Mouse (Mus musculus) 3T3-L1 (cell line): ENCODE results near the gene Cel.

Experiments
- DNase-seq: peaks from one replicate; pipeline ENCODE4 v3.0.0-alpha.2; 2015; ENCODE audit warnings: low read depth, low spot score

Gene Cel

DNA sequence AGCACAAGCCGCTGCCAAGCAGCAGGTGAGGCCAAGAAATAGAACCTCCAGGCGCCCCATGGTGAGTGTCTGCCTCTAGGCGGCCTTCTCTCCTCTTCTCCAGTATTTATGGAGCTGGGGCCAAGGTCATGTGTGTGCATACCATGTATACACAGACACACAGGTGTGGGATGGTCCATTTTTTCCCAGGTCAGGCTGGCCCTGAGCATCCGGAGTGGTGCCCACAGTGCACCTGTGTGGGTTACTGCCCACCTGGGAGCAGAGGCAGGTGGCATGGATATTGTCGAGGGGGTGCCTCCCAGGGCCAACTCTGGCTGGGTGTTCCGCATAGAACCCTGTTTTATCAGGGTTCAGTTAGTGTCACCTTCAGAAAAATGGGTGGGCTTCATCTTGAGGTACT is at the start of gene Cel:
TSS of gene Cel (minus strand) at position 101 of the 400 bp plus-strand sequence.
- no peak for DNase-seq

DNA sequence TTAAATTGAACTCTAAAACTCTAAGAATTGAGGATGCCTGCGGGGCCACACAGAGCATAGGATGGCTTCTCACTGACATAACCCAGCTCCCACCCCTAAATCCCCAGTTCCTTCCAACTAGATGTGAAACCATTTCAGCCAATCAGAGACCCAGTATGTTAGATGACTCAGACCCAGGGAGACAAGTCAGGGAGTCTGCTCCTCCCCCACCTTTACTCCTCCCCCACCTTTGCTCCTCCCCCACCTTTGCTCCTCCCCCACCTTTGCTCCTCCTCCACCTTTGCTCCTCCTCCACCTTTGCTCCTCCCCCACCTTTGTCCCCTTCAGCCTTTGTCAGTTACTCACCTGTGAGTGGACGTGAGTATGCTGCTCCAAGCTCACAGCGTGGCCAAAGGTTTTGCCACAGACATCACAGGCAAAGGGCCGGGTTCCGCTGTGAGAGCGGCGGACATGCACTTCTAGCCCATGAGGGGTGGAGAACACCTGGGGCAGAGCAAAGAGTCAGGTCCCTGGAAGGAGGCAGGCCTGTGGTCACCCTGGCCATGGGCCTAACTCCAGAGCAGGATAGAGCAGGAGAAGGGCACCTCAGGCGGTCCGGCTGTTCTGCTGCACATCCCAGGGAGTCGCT is 49.3 kb upstream of the Cel start:
- DNase-seq: no peak

DNA sequence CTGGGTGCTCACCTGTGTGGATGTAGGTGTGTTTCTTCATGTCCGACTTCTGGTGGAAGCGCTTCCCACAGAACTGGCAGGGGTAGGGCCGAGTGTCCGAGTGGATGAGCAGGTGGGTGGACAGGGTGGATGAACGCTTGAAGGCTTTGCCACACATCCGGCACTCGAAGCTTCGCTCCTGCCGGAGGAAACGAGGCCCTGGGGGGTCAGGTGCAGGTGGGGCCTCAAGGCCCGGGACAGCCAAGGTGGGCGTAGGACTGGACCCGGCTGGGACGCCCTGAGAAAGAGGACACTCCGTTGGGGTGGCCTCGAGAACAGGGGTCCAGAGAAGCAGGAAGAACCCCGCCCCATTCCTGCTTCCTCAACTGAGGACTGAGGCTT is 48.2 kb upstream of the Cel start:
- DNase-seq: no peak

DNA sequence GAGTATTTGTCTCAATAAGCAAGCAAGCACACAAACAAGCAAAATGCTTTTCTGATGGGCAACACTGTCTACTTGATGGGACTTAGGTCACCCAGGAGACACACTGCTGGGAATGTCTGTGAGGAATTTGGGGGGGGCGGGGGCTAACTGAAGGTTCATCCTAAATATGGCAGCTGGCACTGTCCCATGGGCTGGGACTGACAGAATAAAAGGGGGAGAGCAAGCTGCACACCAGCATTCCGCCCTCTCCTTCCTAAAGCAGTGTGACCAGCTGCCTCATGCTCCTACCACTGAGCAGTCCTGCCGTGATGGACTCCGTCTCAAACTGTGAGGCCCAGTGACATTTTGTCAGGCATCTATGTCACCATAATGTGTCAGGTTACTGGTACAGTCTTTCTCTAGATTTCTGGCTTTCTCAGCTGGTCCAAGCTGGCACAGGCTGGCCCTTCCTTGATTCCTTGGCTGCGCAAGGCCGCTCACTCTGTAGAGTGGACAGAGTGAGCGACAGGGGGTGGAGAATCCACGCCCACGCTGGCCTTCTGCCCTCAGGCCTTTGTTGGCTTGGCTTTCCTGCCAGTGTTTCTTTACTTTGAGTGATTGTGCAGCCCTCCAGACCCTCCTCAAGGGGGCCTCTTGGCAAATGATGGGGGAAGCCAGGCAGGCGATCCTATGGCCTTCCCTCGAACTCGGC is 47.7 kb upstream of the Cel start:
- DNase-seq: no peak

DNA sequence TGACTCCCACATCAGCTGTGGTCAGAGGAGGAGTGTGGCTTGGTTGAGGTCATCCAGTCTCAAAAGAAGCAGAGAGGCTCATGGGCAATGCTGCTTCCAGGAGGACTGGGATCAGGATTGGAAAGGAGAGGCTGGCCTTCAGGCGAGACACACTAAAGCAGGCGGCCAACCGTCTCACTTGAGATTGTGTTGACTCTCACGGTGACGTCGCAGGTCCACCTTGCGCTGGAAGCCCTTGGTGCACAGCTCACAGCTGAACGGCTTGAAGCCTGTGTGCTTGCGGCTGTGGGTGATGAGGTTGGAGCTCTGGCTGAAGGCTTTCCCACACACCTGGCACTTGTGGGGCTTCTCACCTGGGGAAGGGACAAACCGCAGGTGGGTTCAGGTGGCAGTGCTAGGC is 46.6 kb upstream of the Cel start:
- no peak for DNase-seq

DNA sequence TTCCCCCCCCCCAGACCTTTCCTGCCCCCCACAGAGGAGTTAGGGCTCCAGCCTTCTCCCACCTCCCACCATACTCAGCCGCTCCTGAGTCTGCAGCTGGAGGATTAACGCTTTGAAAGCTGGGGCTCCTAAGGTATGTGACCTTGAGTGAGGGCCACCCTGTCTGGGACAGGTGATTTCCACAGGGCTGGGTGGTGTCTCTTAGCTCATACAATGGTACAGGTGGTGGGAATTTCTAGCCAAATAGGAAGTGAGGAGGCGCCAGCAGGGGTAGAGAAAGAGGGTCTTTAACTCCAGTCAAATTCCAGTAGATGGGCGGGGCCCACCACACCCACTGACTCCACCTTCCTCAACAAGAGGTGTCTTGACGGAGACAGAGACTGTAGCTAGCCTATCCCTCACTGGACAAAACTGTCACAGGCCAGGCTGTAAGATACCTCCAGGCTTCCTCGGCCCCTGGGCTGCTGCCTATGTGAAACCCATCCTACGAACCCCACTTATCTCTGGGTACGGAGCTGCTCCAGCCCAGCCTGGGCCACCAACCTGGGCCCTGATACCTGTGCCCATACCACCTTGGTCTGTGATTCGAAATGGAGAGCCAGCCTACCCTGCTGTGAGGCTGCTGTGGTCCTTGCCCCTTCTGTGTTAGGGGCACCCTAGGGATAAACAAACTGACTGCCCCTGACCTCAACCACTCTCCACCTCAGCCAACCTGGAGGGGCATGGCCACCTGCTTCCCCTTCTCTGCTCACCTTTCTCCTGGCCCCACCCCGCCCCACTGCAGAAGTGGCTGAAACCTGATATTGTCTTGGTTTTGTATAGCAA is 44.4 kb upstream of the Cel start:
- DNase-seq: no peak

DNA sequence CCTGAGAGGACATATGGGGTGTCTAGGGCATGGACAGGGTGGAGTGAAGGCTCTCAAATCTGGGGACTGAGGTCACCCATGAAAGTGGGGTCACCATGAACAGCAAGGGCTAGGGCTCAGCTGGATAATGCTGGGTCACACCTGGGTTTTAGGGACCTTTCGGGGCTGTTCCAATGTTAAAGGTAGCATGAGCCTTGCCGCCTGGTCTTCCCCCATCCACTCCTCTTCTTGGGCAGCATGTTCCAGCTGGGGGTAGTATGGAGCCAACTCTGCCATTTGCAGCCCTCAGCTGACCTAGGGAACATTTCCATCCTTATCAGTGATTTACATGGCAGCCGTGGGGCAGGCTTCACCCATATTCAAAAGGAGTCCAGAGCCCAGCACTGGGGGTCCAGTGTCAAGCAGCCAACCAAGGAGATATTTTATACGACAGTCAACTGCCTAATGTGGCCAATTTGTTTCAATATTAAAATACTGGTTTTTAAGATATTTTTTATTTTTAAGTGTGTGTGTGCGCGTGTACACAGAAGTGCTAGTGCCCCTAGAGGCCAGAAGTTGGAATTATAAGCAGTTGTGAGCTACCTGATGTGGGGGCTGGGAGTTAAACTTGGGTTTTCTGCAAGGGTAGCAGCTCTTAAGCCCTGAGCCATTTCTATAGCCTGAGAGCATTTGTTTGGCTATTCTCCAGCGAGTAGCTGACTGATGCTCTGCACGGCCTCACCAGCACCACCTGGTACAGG is 43.6 kb upstream of the Cel start:
- peak; percentile 27 for DNase-seq

DNA sequence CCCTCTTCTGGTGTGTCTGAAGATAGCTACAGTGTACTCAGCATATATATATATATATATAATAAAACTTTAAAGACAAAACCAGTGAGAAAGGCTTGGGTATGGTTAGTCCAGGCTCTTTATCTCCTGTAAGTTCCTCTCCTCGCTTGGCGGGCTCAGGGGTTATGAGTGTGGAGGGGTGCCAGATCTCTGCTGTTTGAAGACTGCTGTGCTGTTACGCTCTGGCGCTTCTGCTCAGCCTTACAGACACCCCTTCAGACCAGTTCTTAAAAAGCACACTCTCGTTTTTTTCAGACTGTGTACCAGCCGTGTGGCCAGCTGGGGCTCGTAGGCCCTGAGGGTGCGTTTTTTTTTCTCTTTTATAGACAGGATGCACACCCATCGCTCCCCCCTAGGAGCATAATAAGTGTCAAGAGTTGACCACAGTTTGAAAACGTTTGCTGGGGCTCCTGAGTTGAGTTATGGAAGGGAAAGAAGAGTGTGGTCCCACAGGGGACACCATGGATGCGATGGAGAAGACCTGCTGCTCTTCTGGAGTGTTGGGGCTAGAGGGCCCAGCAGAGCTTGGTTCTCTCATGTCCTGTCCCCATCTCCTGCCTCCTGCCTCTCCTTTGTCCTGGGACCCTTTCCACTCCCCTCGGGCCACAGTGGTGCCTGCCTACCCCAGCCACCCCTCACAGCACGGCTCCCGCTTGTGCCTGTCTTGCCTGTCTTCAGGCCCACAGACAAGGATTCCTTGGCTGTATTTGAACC is 42.8 kb upstream of the Cel start:
- no peak for DNase-seq

DNA sequence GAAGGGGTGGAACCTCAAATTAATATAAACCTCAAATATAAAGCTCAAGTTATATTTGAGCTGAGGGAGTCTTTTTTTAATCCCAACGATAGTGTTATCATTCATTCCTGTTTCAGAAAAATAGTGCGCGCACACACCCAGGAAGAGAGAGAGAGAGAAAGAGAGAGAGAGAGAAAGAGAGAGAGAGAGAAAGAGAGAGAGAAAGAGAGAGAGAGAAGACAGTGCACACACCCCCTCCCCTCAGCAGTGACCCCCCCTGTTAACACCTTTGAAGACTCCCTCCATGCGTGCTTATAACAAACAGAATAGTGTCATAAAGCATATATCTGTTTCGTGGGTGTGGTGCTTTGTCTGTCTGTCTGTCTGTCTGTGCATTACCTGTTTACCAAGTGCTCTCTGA is 40.3 kb upstream of the Cel start:
- DNase-seq: no peak

DNA sequence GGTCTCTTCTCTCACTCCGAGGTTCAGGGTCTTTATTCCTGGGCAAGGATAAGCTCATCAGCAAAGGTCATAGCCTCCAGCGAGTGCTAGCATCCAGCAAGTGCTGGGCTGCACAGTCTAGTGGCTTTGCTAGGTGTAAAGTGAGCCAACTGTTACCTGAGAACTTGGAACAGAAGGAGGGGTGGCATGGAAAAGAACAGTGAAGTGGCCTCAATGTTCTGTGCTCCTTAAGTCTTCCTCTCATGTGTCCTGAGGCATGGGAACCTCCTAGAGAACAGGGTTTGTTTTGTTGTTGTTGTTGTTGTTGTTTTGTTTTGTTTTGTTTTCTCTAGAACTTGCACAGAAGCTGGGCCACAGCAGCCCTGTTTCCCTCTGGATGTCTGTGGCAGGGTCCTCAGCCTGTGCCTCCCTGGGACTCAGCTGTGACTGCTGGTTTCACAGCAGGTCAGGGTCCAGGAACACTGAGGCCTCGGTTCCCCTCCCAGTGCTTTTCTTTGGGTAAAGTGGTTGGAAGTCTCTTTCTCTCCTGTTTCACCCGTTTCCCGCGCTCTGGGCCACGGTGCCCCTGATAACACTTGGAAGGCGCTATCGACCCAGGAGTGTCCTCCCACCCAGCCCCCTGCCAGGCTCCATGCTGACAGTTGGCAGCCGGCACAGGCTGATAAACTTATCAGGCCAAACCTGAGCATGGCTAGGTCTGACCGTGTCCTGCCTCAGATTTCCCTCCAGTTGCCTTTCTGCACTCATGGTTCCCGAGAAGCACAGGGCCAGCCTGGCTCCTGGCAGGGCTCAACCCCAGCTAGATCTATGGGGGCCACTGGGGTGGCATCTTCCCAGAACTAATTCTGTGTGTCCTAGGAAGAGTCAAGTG is 38.8 kb upstream of the Cel start:
- no peak for DNase-seq

DNA sequence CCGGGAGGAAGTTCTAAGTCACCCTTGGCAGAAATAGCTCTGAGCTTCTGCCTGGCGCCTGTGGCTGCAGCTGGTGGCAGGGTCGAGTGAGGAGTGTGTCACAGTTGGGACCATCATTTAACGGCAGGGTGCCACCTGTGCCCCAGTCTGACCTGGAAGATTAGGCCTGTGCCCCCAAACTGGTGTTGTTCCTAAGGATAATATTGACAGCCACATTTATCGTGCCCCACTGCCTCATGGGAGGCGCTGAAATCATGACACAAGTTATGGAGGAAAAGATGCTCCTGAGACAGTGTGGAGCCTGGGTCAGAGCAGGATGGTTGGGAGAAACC is 36.3 kb upstream of the Cel start:
- no peak for DNase-seq

DNA sequence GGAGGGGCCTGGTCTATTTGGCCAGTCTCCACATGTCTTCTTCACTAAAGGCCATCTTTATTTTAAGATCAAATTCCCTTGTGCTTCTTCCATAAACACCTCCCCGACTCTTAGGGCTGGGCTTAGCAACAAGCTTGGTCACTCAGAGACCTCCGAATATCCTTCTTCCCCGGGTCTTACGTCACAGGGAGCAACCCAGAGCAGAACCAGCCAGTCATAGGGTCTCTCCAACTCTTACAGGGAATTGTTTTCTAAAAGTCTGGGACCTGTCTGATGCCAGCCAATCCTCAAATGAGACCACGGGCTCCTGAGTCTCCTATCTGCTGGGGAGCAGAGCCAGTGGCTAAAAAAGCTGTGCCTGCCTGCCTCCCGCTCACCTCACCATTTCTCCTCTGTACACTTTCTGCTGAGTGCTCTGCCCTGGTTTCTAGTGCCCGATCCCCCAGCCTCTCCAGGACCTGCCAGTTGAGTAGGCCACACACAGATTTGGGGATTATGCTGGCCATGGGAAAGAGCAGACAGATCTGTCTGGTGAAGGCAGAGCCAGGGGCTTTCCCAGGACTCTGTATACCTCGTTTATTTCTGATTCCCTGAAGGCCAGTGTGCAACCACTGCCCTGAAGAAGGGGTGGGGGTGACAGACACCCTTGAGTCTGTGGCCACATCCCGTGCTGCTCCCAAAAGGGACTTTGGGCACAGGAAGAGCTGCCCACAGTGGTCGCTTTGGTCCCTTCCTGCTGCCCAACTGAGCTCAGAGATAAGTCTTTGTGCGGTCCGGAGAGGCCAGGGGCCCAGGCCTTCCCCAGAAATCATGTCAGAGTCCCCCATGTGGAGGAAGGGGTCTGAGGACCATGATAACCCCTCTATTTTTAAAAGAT is 35.7 kb upstream of the Cel start:
- no peak for DNase-seq

DNA sequence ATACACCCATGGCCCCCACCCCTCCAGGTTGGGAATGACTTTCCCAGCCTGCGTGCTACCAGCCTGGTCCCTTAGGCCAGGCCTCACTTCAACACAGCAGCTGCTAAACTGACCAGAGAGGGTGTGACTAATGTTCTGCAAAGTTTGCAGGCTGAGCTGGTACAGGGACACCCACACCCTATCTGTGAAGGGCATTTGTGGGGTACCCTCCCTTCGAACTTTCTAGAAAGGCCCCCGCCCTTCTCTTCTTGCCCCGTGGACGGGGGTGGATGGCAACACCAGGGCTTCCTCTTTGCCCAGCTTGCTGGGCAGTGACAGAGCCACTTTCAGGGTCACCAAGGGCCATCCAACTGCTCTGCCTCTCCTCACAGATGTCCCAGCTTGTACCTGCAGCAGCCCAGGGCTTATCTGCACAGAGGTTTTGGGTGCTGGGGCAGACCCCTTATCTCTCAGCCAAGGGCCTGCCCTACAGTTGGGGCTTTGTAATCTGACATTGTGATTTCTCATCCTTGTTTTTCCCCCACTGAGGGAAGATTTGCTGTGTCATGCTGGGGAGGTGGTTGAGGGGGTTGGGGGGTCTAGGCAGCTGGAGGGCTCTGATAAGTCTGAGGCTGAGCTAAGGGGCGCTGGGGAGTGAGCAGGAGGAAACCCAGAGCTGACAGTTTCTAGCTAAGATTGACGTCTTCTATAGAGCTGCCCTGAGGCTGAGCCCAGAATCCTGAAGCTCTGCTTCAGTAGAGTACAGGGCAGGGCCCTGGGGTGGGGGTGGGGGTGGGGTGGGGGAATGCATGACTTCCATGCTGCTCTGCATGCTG is 34.7 kb upstream of the Cel start:
- DNase-seq: no peak

DNA sequence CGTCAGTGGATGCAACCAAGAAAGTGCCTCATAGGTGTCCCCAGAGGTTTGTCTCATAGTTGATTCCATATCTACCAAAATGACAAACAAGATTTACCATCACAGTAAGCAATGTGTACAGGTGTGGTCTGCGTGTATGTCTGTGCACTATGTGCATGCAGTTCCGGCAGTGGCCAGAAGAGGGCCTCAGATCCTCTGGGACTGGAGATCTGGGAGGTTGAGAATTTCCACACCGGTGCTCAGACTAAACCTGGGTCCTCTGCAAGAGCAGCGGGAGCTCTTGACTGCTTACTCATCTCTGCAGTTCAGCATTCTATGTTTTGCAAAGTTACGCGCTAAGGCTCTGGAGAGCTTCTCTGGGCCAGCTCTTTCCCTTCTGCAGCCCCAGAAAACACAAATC is 33.8 kb upstream of the Cel start:
- peak; percentile 33 for DNase-seq

DNA sequence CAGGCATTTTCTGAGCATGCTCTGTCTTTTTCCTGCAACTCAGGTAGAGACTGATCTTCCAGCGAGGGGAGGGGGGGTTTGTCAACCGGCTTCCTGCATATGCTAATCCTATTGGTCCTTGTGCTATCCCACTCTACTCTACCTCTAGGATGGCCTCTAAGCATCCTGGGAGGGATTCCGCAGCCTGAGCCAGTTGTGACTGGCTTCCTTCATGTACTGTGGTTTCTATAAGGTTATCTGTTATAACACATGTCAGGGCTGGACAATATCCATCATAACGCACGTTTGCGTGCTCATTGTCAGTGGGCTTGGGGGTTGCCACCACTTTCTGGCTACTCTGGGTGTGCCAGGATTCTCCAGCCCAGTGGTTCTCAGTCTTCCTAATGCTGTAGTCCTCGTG is 32.8 kb upstream of the Cel start:
- no peak for DNase-seq

DNA sequence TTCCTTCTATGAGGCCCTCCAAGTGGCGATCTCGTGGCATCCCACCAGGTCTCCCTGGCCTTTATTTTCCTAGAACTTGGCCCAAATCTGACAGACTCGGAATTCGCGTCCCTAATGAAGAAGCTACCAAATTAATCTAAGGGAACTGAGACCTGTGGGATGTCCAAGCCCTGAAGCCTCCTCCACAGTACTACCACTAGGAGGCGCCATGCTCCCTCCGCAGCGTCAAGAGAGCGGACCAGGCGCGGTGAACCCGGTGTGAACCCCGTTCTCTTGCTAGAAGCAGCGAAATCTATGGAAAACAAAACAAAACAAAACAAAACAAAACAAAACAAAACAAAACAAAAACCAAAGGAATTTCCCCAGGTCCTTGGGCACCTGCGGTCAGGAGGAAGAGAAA is 29.6 kb upstream of the Cel start:
- DNase-seq: no peak

DNA sequence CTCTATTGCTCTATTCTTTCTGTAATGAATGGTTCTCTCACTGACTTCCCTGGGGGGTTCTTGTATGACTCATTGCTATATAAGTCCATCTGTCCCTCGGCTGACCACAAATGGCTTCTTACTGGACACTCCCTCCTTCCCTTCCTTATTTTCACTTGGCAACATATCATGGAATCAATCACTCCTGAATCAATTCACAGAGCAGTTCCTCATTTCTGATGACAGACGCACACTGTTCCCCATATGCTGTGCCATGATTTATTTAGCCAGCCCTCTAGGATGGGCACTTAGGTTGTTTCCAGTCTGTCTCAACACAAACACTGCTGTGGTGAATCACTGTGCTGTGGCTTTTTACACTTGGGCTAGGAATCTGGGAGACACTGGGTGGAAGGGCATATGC is 28.3 kb upstream of the Cel start:
- DNase-seq: peak; percentile 99

DNA sequence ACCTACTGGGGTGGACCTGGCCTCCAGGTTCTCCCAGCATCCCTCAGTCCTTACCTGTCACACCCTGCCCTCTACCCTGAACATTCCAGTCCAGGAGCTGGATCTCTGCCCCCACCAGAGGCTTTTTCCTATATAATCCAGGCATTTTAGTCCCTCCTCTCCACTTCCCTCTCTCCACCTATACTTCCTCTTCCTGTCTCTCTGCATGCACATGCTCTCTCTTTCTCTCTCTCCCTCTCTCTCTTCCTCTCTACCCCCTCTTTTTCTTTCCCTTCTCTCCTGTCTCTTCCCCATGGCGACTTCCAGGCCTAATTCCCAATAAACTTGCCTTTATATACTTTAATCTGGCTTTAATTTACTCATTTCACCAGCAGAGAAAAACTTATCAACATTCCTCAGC is 25.4 kb upstream of the Cel start:
- DNase-seq: no peak

DNA sequence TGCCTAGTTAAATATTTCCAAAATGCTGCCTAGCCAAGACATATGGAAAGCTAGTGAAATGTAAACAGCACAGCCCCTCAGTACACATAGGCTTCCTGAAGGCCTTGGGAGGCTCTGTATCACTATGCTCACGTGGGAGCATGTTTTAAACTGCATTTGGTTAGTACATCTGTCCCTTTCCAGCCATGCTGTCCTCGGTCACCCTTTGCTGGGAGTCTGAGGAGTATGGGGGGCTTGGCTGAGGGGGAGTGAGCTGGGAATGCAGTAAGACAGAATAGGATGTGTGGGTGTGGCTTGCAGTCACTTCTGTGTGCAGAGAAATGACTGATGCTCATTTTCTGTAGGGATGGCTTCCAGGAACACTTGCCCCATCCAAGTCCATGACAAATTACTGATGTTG is 22.5 kb upstream of the Cel start:
- DNase-seq: no peak
